Mouse (Mus musculus) activated CD4-positive, CD25-positive, alpha-beta regulatory T cell, adult 4 months (primary cell): ENCODE results near the gene Ncam1. TPM values are rescaled to one million over a fixed set of nuclear protein-coding genes. Genes with fewer than 3 reads are reported as not detected.

Experiments
- ATAC-seq: one replicate; pipeline ENCODE4 v1.8.0; 2017
- polyA plus RNA-seq, 2 experiments: library from polyadenylated mRNA; unstranded; fragments of 100-300 nt; shearing (Covaris generic); gene quantifications; one replicate each; pipeline ENCODE4 v1.2.1; 2017

Gene Ncam1
- polyA plus RNA-seq, result under 1 TPM; 0.29 to 0.89 TPM

- no peak for ATAC-seq
Measured at GRCm38 (mm10) chr9:49798806-49799205, at the start of gene Ncam1. TSS of gene Ncam1 (minus strand) at chr9:49798925.

- ATAC-seq, result no peak
Measured at GRCm38 (mm10) chr9:49834013-49834412, 35.3 kb upstream of the Ncam1 start.

GRCm38 (mm10) chr9:49827671-49828070, 28.9 kb upstream of the Ncam1 start:
- ATAC-seq, result no peak

GRCm38 (mm10) chr9:49816115-49816650, 17.5 kb upstream of the Ncam1 start:
- ATAC-seq, result no peak

- no peak for ATAC-seq
Measured at GRCm38 (mm10) chr9:49814442-49814841, 15.7 kb upstream of the Ncam1 start.

GRCm38 (mm10) chr9:49803222-49803621, 4.5 kb upstream of the Ncam1 start:
- ATAC-seq, result no peak

GRCm38 (mm10) chr9:49797821-49798571, 729 bp downstream of the Ncam1 start:
- ATAC-seq, result no peak

- no peak for ATAC-seq
Measured at GRCm38 (mm10) chr9:49797508-49797820, 1.3 kb downstream of the Ncam1 start.

- no peak for ATAC-seq
Measured at GRCm38 (mm10) chr9:49796618-49797507, 1.9 kb downstream of the Ncam1 start.

GRCm38 (mm10) chr9:49795881-49796280, 2.8 kb downstream of the Ncam1 start:
- ATAC-seq, result no peak

- no peak for ATAC-seq
Measured at GRCm38 (mm10) chr9:49793987-49794550, 4.7 kb downstream of the Ncam1 start.

- no peak for ATAC-seq
Measured at GRCm38 (mm10) chr9:49793241-49793640, 5.5 kb downstream of the Ncam1 start.

GRCm38 (mm10) chr9:49792646-49793045, 6.1 kb downstream of the Ncam1 start:
- ATAC-seq, result no peak

- no peak for ATAC-seq
Measured at GRCm38 (mm10) chr9:49781016-49781772, 17.5 kb downstream of the Ncam1 start.

GRCm38 (mm10) chr9:49777015-49777637, 21.6 kb downstream of the Ncam1 start:
- ATAC-seq, result no peak

- no peak for ATAC-seq
Measured at GRCm38 (mm10) chr9:49766634-49767033, 32.1 kb downstream of the Ncam1 start.

- ATAC-seq, result no peak
Measured at GRCm38 (mm10) chr9:49760571-49760970, 38.2 kb downstream of the Ncam1 start.

GRCm38 (mm10) chr9:49758436-49758835, 40.3 kb downstream of the Ncam1 start:
- no peak for ATAC-seq

GRCm38 (mm10) chr9:49757986-49758385, 40.7 kb downstream of the Ncam1 start:
- ATAC-seq, result no peak

GRCm38 (mm10) chr9:49757582-49757981, 41.1 kb downstream of the Ncam1 start:
- ATAC-seq, result no peak

GRCm38 (mm10) chr9:49756725-49757124, 42.0 kb downstream of the Ncam1 start:
- ATAC-seq, result no peak

GRCm38 (mm10) chr9:49755214-49755613, 43.5 kb downstream of the Ncam1 start:
- no peak for ATAC-seq
